Mouse (Mus musculus): Measurements from ENCODE around the gene Csmd2.

DNA sequence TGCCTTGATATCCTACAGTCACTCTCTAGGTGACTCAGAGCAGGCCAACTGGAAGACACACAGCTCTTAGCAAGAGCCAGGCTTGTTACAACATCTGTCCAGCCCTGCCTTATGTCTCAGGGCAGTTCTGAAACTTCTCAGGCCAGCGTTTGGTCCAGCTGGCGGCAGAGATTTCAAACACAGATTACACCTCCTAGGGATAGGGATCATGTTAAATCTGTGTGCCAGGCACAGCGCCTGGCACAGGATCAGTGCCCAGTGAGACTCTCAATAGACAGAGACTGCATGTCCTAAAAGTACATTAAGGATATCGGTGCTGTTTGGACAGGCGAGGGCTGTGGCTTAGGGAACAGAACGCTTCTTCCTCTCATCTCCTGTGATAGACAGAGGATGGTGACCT lies 385.5 kb downstream of the Csmd2 start:
- TF ChIP-seq CTCF (IDR thresholded peaks at IDR 0.05; ENCODE audit: borderline replicate concordance, insufficient read depth, low read depth, low read length) (no peak), POLR2A (IDR thresholded peaks at IDR 0.05; ENCODE audit: borderline replicate concordance, insufficient read depth, low read length) (no peak)
